Mouse (Mus musculus): ENCODE results near the gene Cyp1a1. TPM values are rescaled to one million over a fixed set of nuclear protein-coding genes. Genes with fewer than 3 reads are reported as not detected.

The Cyp1a1 gene
- polyA plus RNA-seq, 1 experiment from 2014 or later = not detected

- no peak within 1 kb of the TSS for H3K4me2 ChIP-seq
- no peak for ATAC-seq (ENCODE audit: insufficient read depth, low FRiP score, low read depth)
- no peaks in the 10 kb centered on the region for H3K4me1 ChIP-seq
- H3K36me3 ChIP-seq = no peaks in the 10 kb centered on the region
- H3K9me3 ChIP-seq = no peaks in the 10 kb centered on the region
- no peak within 1 kb of the TSS for H3K9ac ChIP-seq
- no peak within 1 kb of the TSS for H3K27ac ChIP-seq
- no peak within 1 kb of the TSS for H3K4me3 ChIP-seq (replicated peaks)
- H3K27me3 ChIP-seq (replicated peaks) = no peaks in the 10 kb centered on the region
- 71% methylated on average over 5 of the region's 5 CpGs for WGBS
Measured at GRCm38 (mm10) chr9:57683520-57683919, 4.2 kb upstream of the Cyp1a1 start, which contains the start of gene Cyp1a2. Gene Cyp1a2 (minus strand): TSS chr9:57683703.

GRCm38 (mm10) chr9:57686011-57686410, 1.7 kb upstream of the Cyp1a1 start:
- WGBS = 79% methylated on average over 5 of the region's 5 CpGs
- ATAC-seq (ENCODE audit: insufficient read depth, low FRiP score, low read depth) = no peak
- Histone ChIP-seq H3K9ac (no peak overlapping the region), H3K4me2 (no peak overlapping the region), H3K4me3 (replicated peaks) (no peak overlapping the region), H3K36me3 (no peaks in the 10 kb centered on the region), H3K4me1 (no peaks in the 10 kb centered on the region), H3K27ac (no peak overlapping the region), H3K27me3 (replicated peaks) (no peaks in the 10 kb centered on the region), H3K9me3 (no peaks in the 10 kb centered on the region)

- no peaks in the 10 kb centered on the region for H3K9me3 ChIP-seq
- H3K4me2 ChIP-seq = no peak overlapping the region
- 33% methylated on average over 2 of the region's 2 CpGs for WGBS
- H3K4me1 ChIP-seq = no peaks in the 10 kb centered on the region
- no peaks in the 10 kb centered on the region for H3K36me3 ChIP-seq
- ATAC-seq (ENCODE audit: insufficient read depth, low FRiP score, low read depth) = no peak
- no peak overlapping the region for H3K9ac ChIP-seq
- H3K27me3 ChIP-seq (replicated peaks) = no peaks in the 10 kb centered on the region
- H3K27ac ChIP-seq = no peak overlapping the region
- no peak overlapping the region for H3K4me3 ChIP-seq (replicated peaks)
Measured at GRCm38 (mm10) chr9:57688158-57688557, 430 bp downstream of the Cyp1a1 start.

GRCm38 (mm10) chr9:57688606-57689005, 878 bp downstream of the Cyp1a1 start:
- WGBS = 31% methylated on average over 2 of the region's 2 CpGs
- H3K9me3 ChIP-seq = no peaks in the 10 kb centered on the region
- no peak for ATAC-seq (ENCODE audit: insufficient read depth, low FRiP score, low read depth)
- H3K4me1 ChIP-seq = no peaks in the 10 kb centered on the region
- no peak overlapping the region for H3K27ac ChIP-seq
- H3K27me3 ChIP-seq (replicated peaks) = no peaks in the 10 kb centered on the region
- no peak overlapping the region for H3K4me3 ChIP-seq (replicated peaks)
- H3K9ac ChIP-seq = no peak overlapping the region
- no peak overlapping the region for H3K4me2 ChIP-seq
- no peaks in the 10 kb centered on the region for H3K36me3 ChIP-seq

GRCm38 (mm10) chr9:57694108-57694507, 6.4 kb downstream of the Cyp1a1 start:
- no peak overlapping the region for H3K27ac ChIP-seq
- no peak overlapping the region for H3K4me2 ChIP-seq
- WGBS = 83% methylated on average over 2 of the region's 2 CpGs
- no peak overlapping the region for H3K4me3 ChIP-seq (replicated peaks)
- no peaks in the 10 kb centered on the region for H3K36me3 ChIP-seq
- H3K9ac ChIP-seq = no peak overlapping the region
- no peaks in the 10 kb centered on the region for H3K9me3 ChIP-seq
- ATAC-seq (ENCODE audit: insufficient read depth, low FRiP score, low read depth) = no peak
- H3K4me1 ChIP-seq = peaks cover 10% of the 10 kb centered on the region
- peaks cover 27% of the 10 kb centered on the region for H3K27me3 ChIP-seq (replicated peaks)

GRCm38 (mm10) chr9:57696380-57697285, 8.9 kb downstream of the Cyp1a1 start:
- Histone ChIP-seq H3K9me3 (no peaks in the 10 kb centered on the region), H3K4me1 (peaks cover 10% of the 10 kb centered on the region), H3K4me3 (replicated peaks) (peak overlapping the region; percentile 40), H3K27me3 (replicated peaks) (peaks cover 27% of the 10 kb centered on the region), H3K36me3 (no peaks in the 10 kb centered on the region), H3K27ac (no peak overlapping the region), H3K4me2 (peak overlapping the region; percentile 86), H3K9ac (0 out of 2 replicates have a peak overlapping the region, but pooled peaks have one; percentile 16)
- WGBS = 2% methylated on average over 42 of the region's 42 CpGs
- peak; percentile 15; the same call in 1 of the 2 replicates for ATAC-seq (ENCODE audit: insufficient read depth, low FRiP score, low read depth)

- Histone ChIP-seq H3K4me2 (no peak overlapping the region), H3K9ac (no peak overlapping the region), H3K27me3 (replicated peaks) (peaks cover 27% of the 10 kb centered on the region), H3K27ac (no peak overlapping the region), H3K4me3 (replicated peaks) (no peak overlapping the region), H3K36me3 (no peaks in the 10 kb centered on the region), H3K4me1 (peaks cover 10% of the 10 kb centered on the region), H3K9me3 (no peaks in the 10 kb centered on the region)
- no peak for ATAC-seq (ENCODE audit: insufficient read depth, low FRiP score, low read depth)
- WGBS = 21% methylated on average over 4 of the region's 4 CpGs
Measured at GRCm38 (mm10) chr9:57697380-57697779, 9.7 kb downstream of the Cyp1a1 start.

- H3K4me2 ChIP-seq = no peak overlapping the region
Measured at GRCm38 (mm10) chr9:57698466-57699150, 10.9 kb downstream of the Cyp1a1 start.

GRCm38 (mm10) chr9:57706496-57706895, 18.8 kb downstream of the Cyp1a1 start:
- peaks cover 4% of the 10 kb centered on the region; the same call in 1 of the 2 replicates for H3K9me3 ChIP-seq
- no peaks in the 10 kb centered on the region for H3K36me3 ChIP-seq
- no peak overlapping the region for H3K27ac ChIP-seq
- H3K27me3 ChIP-seq (replicated peaks) = no peaks in the 10 kb centered on the region
- H3K9ac ChIP-seq = no peak overlapping the region
- H3K4me1 ChIP-seq = no peaks in the 10 kb centered on the region
- WGBS = 93% methylated on average over 3 of the region's 3 CpGs
- no peak overlapping the region for H3K4me2 ChIP-seq
- no peak for ATAC-seq (ENCODE audit: insufficient read depth, low FRiP score, low read depth)
- no peak overlapping the region for H3K4me3 ChIP-seq (replicated peaks)

More at GRCm38 (mm10) chr9:57698466-57699150, 10.9 kb downstream of the Cyp1a1 start:
- ATAC-seq (ENCODE audit: insufficient read depth, low FRiP score, low read depth) = no peak
- Histone ChIP-seq H3K9me3 (no peaks in the 10 kb centered on the region), H3K27ac (no peak overlapping the region), H3K27me3 (replicated peaks) (peaks cover 27% of the 10 kb centered on the region), H3K9ac (no peak overlapping the region), H3K4me1 (peaks cover 10% of the 10 kb centered on the region), H3K4me3 (replicated peaks) (no peak overlapping the region), H3K36me3 (no peaks in the 10 kb centered on the region)
- WGBS = 76% methylated on average over 1 of the region's 1 CpGs

GRCm38 (mm10) chr9:57708068-57708719, 20.5 kb downstream of the Cyp1a1 start, which contains the start of gene Edc3:
Gene Edc3 (plus strand): TSS chr9:57708540.
- Histone ChIP-seq H3K36me3 (0 out of 2 replicates have a peak, but pooled peaks cover 3% of the 10 kb centered on the region), H3K9ac (peak within 1 kb of the TSS; percentile 91), H3K4me2 (peak within 1 kb of the TSS; percentile 76), H3K9me3 (peaks cover 4% of the 10 kb centered on the region; the same call in 1 of the 2 replicates), H3K27ac (peak within 1 kb of the TSS; percentile 82), H3K27me3 (replicated peaks) (no peaks in the 10 kb centered on the region), H3K4me1 (no peaks in the 10 kb centered on the region), H3K4me3 (replicated peaks) (peak within 1 kb of the TSS; percentile 93)
- ATAC-seq (ENCODE audit: insufficient read depth, low FRiP score, low read depth) = peak; percentile 91
- WGBS = under 1% methylated on average over 23 of the region's 23 CpGs

- Histone ChIP-seq H3K27me3 (replicated peaks) (no peaks in the 10 kb centered on the region), H3K4me1 (no peaks in the 10 kb centered on the region), H3K9ac (peak overlapping the region; percentile 91), H3K36me3 (0 out of 2 replicates have a peak, but pooled peaks cover 3% of the 10 kb centered on the region), H3K9me3 (peaks cover 4% of the 10 kb centered on the region; the same call in 1 of the 2 replicates), H3K27ac (peak overlapping the region; percentile 82), H3K4me3 (replicated peaks) (peak overlapping the region; percentile 93), H3K4me2 (peak overlapping the region; percentile 76)
- WGBS = 2% methylated on average over 38 of the region's 39 CpGs
- peak; percentile 72 for ATAC-seq (ENCODE audit: insufficient read depth, low FRiP score, low read depth)
Measured at GRCm38 (mm10) chr9:57708720-57709274, 21.1 kb downstream of the Cyp1a1 start.
